13 mouse cellular contexts compared by ENCODE assay signal in genomic region chr6:13747969-13748368, GRCm38 (mm10).
DNase-seq lines count a peak whose midpoint lies in the region; ATAC-seq lines count a peak whose summit lies in the region.
"Had no signal": no experiment of that assay in that cellular context is flagged by ENCODE, and none has a peak within 500 bp of the region (broad histone marks: within the 10 kb centered on the region; RNA-seq: fewer than 3 reads in every experiment).

No protein-coding gene starts in this region.

- H3K4me3 ChIP-seq in forebrain, embryonic 16.5 days (replicated peaks; ENCODE audit: low read length), result no peak overlapping the region
- no peak overlapping the region for H3K4me3 ChIP-seq in midbrain, embryonic 12.5 days

- no peaks in the 10 kb centered on the region for H3K36me3 ChIP-seq in forebrain, embryonic 16.5 days (ENCODE audit: control insufficient read depth, insufficient read depth)
- H3K36me3 ChIP-seq in midbrain, embryonic 12.5 days, result no peaks in the 10 kb centered on the region

- no peaks in the 10 kb centered on the region for H3K9me3 ChIP-seq in forebrain, embryonic 16.5 days (ENCODE audit: control insufficient read depth, low read length)
- H3K9me3 ChIP-seq in midbrain, embryonic 12.5 days, result no peaks in the 10 kb centered on the region

- 5% methylated on average over 8 of the region's 8 CpGs for WGBS in forebrain, embryonic 16.5 days
- WGBS in midbrain, embryonic 12.5 days, result 9% methylated on average over 8 of the region's 8 CpGs

- peaks cover 10% of the 10 kb centered on the region for H3K4me1 ChIP-seq in forebrain, embryonic 16.5 days (replicated peaks; ENCODE audit: control insufficient read depth, insufficient read depth, low read length)
- peaks cover 4% of the 10 kb centered on the region for H3K4me1 ChIP-seq in midbrain, embryonic 12.5 days

- intact Hi-C loops in gastrocnemius, postnatal 14 days (cut with DNase I; ENCODE audit: low total_unique reads), result no loop called here

- 0 out of 2 replicates have a peak overlapping the region, but pooled peaks have one; percentile 13 for H3K9ac ChIP-seq in forebrain, embryonic 16.5 days (replicated peaks; ENCODE audit: low read depth, low read length)
- no peak overlapping the region for H3K9ac ChIP-seq in midbrain, embryonic 12.5 days (replicated peaks)
- H3K9ac ChIP-seq: liver, embryonic 14.5 days had no signal

- ATAC-seq in forebrain, embryonic 16.5 days, result peak; percentile 49; the same call in 1 of the 2 replicates
- ATAC-seq in midbrain, embryonic 12.5 days (ENCODE audit: low FRiP score, low read depth), result peak; percentile 69

- peak; percentile 5 for DNase-seq in right cerebral cortex, postnatal 4 days
- no peak for DNase-seq in right cerebral cortex, adult 18-20 months
- DNase-seq in gastrocnemius, postnatal 14 days, result no peak
- DNase-seq in adrenal gland, adult (ENCODE audit: inconsistent age in 2 of 2, low spot score in 1 of 2), result no peak
- DNase-seq in spleen, adult 18-20 months, result no peak
- DNase-seq: adrenal gland, adult 8-10 months; cerebellum, adult 9-10 months; kidney, adult 9 months; right cerebral cortex, postnatal 25 days; thymus, postnatal 14 days had no signal

- peak overlapping the region; percentile 58 for H3K27ac ChIP-seq in forebrain, embryonic 16.5 days (ENCODE audit: low read length)
- peak overlapping the region; percentile 20; the same call in 1 of the 2 replicates for H3K27ac ChIP-seq in midbrain, embryonic 12.5 days (replicated peaks)
- H3K27ac ChIP-seq: liver, embryonic 14.5 days had no signal

- H3K27me3 ChIP-seq in forebrain, embryonic 16.5 days (replicated peaks; ENCODE audit: control insufficient read depth, insufficient read depth, low read length), result no peaks in the 10 kb centered on the region
- H3K27me3 ChIP-seq in midbrain, embryonic 12.5 days, result no peaks in the 10 kb centered on the region

- H3K4me2 ChIP-seq in forebrain, embryonic 16.5 days (ENCODE audit: low read length), result peak overlapping the region; percentile 32
- H3K4me2 ChIP-seq in midbrain, embryonic 12.5 days (replicated peaks), result peak overlapping the region; percentile 37
